Mouse (Mus musculus) colon, adult 2 months (tissue): Measurements from ENCODE around the gene Eri3. TPM values are rescaled to one million over a fixed set of nuclear protein-coding genes. Genes with fewer than 3 reads are reported as not detected.

ENCODE experiments used
- polyA plus RNA-seq: library from polyadenylated mRNA; depleted of rRNA; stranded (reverse); fragments of >200 nt; gene quantifications from 2 replicates; pipeline ENCODE4 v1.2.3, GENCODE M21; 2012; rRNA removed

Gene Eri3
- polyA plus RNA-seq, result 94.0 and 95.7 TPM in 2 replicates

GRCm38 (mm10) chr4:117550140-117550851, at the start of gene Eri3:
Gene Eri3 (plus strand): TSS chr4:117550365.

DNA sequence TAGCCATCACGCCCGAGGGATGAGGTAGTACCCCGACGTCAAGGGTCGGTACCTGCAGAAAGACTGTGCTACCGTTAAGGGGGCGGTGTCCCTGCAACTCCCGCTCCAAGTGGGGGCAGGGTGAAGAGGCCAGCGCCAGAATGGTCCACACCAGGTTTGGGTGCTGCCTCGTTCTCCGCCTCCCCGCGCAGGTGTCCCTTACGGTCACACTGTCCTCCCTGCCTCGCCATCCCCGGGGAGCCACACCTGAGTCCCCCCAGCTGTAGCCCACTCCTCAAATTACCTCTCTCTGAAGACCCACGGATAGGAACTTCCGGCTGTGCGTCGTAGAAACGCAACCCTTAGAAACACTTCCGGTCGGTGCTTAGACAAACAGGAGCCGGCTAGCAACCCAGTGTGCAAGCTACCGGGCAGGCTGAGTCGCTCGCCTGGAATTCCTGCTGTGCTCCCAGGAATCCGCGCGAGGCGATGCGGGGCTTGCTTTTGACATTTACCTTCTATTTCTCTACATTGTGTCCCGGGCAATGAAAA, 131.8 kb downstream of the Eri3 start, which contains the start of gene Dmap1:
TSS of gene Dmap1 (minus strand) at position 343 of the 531 bp plus-strand sequence.

Other genes with a start within 250 kb of the Eri3 start
- gene Rnf220, start 53.3 kb upstream of the Eri3 start, polyA plus RNA-seq, result 78.1 and 86.7 TPM in 2 replicates
- 16.2 and 17.8 TPM in 2 replicates for gene Dmap1, start 131.9 kb downstream of the Eri3 start, polyA plus RNA-seq
- gene Gm12845, start 174.0 kb downstream of the Eri3 start, polyA plus RNA-seq, result not detected in 2 replicates
- 0.12 TPM in 1 of 2 replicates, not detected in the other for gene Klf17, start 215.3 kb downstream of the Eri3 start, polyA plus RNA-seq